Mouse (Mus musculus) stomach, postnatal 0 days (tissue): Measurements from ENCODE around the gene Myo3b.

Source experiments
- CTCF ChIP-seq: IDR thresholded peaks from 2 replicates; pipeline ENCODE4 v1.5.1; 2016; ENCODE audit warnings: antibody characterized with exemption, low read depth, mild to moderate bottlenecking, moderate library complexity
- EP300 ChIP-seq: optimal IDR thresholded peaks from 2 replicates; pipeline ENCODE3; 2016; ENCODE audit warnings: antibody characterized with exemption

DNA sequence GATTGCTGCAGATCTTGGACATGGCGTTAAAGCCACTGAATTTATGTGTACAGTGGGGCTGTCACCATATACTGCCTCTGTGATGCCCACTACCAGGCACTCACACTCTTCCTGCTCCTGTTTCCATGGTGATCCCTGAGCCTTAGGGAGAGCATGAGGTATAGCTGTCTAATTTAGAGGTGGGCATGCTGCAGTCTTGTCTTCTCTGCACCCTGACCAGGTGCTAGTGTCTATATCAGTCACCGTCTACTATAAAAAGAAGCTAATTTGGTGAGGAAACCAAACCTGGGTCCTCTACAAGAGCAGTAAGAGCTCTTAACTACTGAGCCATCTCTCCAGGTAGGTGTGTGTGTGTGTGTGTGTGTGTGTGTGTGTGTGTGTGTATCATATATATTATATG is 32.4 kb upstream of the Myo3b start:
- TF ChIP-seq EP300 = no peak
- no peak for TF ChIP-seq CTCF
